Mouse (Mus musculus) kidney, postnatal 36 days (tissue): Measurements from ENCODE around the gene Hnf4a.

Experiments
- DNase-seq, 2 experiments: peaks; one replicate each; pipeline ENCODE4 v3.0.0; 2021 to 2022; ENCODE audit warnings: mixed read lengths in 2 of 2

The Hnf4a gene

DNA sequence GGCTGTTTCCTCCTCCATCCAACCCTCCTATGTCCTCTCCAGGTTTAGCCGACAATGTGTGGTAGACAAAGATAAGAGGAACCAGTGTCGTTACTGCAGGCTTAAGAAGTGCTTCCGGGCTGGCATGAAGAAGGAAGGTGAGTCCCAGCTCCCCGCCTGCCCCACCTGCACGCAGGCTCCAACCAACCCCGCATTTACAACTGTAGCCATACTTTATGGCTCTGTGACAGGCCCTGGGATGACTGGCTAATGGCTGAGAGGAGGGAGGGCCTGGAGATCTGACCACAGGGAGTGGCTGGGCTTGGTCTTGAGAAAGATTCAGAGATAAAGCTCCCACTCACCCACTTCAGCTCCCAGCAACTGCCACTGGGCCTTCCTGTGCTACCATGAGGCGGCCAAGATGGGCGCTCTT is 45.9 kb downstream of the Hnf4a start:
- DNase-seq, result no peak

DNA sequence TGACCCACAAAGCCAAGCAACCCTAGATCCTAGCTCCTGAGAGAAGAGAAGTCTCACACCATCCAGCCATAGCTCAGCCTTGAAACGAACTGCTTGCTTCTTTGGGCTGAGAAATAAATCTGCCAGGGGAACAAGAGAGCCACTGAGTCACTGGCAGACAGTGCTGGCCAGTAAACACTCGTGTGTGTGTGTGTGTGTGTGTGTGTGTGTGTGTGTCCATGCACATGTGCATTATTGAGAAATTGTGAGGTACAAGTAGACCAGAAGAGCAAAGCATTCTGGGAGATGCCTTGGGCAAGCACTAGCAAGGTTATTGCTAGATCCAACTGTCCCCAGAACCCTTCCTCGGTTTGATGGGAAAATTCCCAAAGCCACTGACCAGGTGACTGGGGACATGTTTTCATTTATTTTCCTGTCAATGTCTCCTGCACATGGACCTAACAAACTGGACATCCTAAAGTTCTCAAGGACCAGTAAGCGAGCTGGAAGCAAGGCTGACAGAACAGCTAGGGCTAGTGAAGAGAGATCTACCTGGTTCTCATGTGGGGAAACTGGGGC is 47.9 kb downstream of the Hnf4a start:
- no peak for DNase-seq

DNA sequence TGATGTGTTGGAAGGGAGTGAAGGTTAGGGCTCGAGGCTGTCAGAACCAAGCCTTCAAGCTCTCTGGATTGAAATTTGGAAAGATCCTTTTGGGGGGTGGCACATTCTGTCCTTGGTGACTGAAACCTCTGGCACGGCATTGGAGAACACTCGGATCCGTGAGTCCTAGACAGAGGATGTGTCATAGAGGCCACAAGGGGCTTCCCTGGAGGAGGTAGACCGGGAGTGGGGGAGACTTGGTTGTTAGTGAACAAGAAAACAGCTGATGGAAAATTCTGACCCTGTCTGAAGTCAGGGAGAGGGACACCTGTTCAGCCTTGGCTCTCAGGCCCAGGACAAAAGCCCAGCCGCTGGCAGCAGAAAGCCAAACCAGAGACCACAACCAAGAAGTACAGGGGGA is 48.4 kb downstream of the Hnf4a start:
- DNase-seq, result no peak

DNA sequence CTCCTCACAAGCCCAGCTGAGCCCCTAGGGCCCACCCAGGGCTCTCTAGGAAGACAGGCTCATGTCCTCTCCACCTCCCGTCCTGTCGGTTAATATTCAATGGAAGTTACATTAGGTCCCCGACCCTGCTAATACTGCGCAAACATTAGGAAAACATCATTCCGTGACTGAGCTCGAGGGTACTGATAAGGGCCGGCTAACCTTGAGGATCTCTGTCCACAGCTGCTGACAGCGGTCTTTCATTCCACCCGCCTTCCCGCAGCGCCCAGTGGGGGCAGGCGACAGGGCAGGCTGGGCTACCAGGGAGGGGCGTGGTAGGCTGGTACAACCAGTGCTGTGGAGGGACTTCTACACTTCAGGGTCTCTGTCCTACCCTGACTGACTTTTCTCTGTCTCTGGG is 48.8 kb downstream of the Hnf4a start:
- no peak for DNase-seq

DNA sequence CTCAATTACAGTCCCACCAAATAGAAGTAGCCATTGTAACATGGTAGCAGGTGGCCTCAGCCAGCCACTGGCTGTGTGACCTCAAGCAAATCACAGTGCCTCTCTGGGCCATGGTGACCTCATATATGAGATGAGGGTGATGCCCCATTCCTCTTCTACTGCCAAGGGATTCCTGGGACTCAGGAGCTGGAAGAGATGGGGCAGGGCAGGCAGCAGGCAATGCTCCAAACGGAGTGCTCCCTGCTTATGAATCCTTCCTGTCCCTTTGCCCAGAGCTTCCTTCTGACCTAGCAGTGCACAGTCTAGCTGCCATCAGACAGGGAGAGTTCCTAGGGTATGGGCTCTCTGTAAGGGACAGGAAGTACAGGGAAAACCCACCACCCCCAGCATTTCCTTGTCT is 51.9 kb downstream of the Hnf4a start:
- DNase-seq, result no peak

DNA sequence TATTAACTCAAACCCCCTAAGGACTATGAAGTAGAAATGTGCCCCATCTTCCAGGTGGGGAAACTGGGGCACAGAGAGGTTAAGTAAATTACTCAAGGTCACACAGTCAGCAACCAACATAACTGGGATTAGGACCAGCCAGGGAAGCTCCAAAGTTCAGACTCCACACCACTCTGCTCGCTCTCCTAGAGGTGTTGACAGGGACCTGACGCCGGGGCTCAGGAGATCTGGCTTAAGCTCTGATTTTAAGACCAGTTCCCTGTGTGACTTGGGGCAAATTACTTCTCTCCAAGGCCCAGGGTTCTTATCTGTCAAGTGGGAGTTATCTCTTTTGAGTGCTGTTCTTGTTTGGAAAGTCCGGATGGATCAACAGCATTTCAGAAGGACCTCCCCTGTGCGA is 52.6 kb downstream of the Hnf4a start:
- DNase-seq, result peak in 1 of 2 experiments; percentile 59

DNA sequence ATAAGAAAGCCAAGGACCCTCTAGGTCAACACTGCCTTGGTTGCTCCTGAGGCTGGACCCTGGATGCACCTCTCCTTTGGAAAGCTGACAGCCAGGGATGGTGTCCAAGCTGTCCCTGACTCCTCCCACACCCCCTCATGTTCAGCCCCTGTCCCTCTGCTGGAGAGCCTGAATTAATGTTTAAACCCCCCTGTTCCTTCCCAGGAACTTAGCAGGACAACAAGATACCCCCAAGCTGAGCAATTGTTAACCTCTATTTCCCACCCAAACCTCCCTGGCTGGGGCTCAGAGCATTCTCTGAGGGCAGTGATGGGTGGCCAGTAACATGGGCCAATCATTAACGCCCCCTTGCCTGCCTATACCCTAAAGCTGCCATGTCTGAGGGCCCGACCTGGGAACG is 53.6 kb downstream of the Hnf4a start:
- DNase-seq, result peak; percentile 80 to 89

DNA sequence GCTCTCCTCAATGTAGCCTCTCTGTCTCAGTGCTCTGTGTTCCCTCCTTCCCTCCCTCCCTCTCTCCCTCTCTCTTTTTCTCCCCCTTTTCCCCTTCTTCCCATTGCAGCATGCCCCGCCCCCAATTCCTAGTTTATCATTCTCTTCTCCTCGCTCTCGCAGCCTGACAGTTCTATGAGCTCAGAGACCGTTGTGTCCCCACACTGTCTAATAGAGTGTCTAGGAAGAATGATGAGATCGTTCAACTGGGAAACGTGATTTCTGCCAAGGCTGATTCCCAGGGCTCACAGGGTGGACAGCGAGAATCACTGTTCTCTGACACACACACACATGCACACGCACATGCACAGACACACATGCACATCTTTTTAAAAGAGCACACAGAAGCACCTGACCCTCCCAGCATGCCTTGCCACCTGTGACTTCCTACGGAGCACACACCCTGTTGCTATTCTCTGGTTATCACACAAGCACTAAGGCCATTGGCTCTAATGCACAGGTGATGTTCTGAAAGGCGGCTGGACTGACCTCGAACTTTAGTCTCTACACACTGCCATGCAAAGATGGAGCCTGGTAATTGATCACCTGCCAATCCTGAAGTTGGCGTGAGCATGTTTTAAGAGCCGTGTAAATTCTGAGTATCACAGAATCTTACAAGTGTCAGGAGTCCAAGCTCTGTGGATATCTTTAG is 54.8 kb downstream of the Hnf4a start:
- DNase-seq, result peak in 1 of 2 experiments; percentile 41

DNA sequence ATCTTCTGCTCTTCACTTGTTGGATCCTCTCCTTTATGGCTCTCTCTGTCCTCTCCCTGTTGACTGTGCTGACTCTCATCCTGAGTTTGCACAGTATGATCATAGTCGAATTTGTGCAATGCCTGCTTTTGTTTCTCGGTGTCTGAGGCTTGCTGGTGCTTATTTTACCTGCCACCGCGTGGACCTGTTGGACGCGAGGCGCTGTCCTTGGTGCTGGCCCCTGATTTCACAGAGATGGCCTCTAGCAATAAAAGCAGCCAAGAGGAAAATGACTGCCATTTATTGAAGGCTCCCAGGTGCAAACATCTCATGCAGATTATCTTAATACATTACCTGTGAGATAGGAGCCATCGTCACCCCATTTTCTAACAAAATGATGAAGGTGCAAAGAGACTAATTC is 58.0 kb downstream of the Hnf4a start:
- DNase-seq, result peak in 1 of 2 experiments; percentile 71

DNA sequence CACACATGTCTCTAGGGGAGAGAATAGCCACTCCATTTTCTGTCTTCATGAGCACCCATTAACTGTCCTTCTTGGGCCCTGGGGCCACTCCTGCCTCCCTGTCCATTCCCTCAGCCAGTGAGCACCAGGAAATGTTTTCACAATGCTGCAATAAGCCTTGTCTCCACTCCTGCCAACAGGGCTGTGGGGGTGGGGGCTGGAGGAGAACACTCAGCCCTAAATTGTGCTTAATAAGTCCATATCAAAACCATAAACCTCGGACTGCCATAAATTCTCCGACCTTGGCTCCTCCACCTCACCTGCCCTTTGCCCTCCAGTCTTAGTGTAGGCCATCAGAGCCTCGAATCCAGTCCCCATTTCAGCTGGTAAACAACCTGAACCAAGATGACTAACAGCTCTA is 67.7 kb downstream of the Hnf4a start:
- no peak for DNase-seq

DNA sequence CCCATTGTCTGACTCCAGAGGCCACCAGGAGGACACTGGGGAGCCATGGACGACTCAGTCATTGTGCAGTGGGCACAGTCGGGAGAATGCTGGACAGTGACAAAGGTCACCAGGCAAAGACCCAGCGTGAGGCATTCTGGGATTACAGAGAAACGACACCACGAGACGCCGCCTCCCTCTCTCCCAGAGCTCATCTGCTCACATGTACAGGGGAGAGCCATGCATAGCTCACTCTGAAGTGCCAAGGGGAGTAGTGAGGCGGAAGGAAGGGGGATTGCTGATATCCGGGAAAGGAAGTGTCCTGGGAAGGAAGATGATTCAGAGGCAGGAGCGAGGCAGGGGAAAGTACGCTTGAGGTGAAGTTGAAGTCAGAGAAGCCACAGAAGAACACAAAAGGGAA is 68.6 kb downstream of the Hnf4a start:
- DNase-seq, result peak; percentile 68 to 70

DNA sequence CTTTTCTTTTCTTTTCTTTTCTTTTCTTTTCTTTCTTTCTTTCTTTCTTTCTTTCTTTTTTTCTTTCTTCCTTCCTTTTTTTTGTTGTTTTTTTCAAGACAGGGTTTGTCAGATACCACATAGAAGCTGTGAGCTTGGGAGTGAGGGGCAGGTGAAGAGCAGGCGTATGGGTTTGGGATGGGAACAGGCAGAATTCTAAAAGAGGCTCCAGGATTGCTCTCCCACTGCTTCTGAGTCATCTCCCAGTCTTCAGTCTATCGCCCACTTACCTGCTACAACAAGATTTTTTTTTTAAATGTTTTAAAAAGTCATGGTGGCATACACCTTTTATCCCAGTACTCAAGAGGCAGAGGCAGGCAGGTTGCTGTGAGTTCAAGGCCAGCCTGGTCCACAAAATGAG is 71.4 kb downstream of the Hnf4a start:
- DNase-seq, result no peak

DNA sequence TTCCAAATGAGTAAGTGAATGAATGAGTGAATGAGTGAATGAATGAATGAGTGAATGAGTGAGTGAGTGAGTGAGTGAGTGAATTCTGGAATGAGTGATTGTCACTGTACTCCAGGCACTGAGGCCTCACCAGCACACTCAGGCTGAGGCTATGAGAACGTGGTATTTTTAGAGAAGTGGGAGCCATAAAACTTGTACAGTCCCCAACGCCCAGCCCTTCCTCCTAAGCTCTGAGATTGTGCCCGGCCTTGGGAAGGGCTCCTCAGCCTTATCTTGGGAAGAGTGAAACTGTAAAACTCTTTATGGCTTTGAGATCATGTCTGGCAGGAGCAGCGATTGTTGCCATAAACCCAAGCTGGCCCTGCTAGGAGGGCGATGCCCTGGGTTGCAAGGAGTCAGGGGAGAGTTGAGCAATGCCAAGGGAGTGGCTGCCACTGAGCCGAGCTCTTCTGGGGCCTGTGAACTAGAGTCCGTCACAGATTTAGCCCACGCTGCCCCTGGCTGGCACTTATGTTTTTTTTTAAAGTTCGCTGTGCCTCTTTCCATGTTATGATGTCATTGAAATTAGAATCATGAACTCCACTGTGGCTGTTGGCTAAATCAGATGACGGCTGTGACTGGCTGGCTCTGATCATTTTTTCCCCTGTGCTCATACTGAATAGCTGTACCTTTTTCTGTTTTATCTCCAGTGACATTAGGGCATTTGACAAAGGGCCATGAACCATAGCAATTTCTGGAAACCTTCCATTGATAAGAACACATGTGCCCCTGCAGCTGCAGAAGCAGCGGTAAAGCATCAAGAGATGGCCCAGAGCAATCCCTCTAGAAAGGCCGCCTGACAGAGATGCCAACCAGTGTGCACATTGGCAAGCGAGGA is 73.7 kb downstream of the Hnf4a start:
- DNase-seq, result no peak

DNA sequence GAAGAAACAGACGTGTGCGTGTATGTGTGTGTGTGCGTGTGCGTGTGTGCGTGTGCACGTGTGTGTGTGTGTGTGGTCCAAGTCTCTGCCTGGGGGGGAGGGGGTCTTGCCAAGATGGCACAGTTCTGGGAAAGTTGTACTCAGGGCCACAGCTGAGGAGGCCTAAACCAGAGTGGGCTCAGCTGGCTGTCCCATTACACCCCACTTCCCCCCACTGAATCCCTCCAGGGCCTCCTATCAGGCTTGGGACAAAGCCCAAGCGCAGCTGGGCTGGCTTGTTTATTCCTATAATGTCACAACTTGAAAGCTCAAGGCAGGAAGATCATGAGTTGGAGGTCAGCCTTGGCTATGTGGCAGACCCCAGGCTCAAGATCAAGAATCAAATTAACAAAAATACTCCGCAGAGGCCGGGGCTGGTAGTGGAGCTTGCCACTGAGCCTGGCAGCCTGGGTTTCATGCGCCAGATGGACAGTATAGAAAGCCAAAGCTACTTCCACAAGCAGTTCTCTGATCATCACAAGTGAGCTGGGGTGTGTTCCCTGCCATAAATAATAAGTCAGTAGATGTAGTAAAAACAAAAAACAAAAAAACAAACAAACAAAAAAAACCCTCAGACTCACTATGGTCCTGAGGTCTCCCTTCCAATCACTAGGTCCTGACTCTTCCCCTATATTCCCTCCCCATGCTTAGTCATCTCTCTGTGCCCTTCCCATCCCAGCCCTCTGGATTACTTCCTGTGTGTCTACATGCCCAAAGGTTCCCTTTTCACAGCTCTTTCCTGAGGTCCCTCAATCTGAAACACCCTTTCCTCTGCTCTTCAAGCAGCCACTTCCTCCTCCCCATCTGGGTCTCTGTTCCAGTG is 76.8 kb downstream of the Hnf4a start:
- DNase-seq, result no peak

DNA sequence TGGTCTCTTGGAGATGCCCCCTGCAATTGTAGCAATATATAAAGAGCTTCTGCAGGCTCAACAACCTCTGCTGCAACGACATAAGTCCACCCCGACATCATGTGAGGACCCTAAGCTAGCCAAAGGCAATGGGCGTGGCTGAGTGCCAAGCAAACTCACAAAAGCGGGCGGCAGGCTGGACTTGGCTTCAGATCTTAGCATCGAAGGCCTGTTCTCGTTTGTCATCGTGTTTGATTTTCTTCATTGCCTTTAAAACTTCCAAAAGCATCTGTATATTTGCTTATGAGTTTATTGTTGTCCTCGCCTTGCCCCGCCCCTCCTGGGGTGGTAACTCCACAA is 77.4 kb downstream of the Hnf4a start:
- no peak for DNase-seq

DNA sequence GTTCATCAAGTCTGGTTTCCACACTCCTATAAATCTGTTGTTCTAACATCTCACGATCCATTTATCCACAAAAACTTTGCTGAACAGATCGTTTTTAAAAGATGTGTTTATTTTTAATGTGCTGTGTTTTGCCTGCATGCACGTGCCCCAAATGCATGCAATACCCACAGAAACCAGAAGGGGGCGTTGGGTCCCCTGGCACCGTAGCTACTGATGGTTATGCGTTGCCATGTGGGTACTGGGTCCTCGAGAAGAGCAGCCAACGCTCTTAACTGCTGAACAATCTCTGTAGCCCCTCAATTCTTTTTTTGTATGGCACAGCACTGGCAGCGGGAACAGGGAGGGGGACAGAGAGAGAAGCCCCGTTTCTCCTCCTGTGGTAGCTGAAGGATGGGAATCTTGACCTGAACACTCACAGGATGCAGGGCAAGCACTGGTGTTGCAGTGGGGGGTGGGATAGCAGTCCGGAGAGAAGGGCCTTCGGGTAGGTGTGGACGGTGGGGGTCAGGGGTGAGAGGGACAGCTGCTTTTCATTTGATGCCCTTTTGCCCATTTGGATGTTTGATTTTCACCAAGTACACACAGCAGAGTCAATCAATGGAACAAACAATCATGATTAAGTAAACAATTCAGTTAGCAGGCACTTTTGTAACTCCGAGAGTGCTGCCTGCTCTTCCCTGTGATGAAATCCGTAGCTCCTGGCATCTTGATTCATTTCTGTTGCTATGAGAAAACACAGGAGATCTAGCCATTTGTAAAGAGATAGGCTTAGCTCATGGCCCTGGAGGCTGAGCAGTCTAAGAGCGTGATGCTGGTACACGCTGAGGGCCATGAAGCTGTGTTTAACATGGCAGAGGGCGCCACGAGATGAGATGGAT is 80.0 kb downstream of the Hnf4a start:
- peak in 1 of 2 experiments; percentile 73 for DNase-seq

DNA sequence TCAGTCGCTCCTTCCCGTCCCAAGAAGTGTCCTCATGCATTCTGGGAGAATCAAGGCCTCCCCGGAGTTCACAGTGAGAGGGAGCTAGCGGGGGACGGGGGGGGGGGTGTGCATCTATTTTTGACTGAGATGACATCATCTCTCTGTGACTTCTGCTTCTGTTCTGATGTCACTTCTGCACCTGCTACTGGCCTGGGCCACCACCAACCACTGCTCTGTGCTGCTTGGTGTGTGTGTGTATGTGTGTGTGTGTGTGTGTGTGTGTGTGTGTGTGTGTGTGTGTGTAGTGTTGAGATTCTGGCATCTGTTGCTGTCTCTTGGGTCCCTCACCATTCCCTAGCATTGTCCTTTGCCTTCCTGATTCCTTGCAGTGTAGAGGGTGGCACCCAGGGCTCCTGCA is 80.9 kb downstream of the Hnf4a start:
- DNase-seq, result no peak

DNA sequence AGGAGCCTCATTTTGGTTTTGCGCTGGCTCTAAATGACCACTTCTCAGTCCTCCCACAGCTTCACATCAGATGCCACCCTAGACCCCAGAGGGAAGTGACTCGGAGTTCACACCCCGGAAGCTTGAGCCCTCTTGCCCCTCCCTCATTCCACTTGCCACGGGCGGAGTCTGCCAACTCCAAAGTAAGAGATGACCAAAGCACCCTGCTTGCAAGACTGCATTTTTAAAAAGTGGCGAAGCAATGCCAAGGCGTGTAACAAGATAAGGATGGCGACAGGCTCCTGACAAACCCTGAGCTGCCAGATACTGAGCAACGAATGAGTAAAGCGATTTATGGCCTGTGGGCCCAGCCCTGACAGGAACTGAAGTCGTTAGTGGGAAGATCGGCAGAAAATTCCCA is 83.6 kb downstream of the Hnf4a start:
- no peak for DNase-seq

DNA sequence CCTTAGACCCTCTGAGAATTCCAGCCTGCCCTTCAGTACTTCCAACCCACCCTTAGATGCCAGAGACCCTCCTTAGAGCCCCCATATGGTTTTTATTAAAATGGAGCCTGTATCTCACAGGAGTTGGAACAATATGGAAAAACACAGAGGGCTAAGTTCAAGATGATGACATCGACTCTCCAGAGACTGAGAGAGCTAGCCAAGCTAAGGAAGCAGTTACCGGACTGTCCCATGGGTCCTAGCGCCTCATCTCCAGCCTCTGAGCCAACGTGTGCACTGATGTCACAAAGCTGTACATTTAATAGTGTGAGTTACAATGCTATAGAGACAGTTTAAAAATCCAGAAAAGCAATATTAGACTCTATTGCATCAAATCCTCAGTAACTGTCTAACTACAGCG is 84.4 kb downstream of the Hnf4a start:
- no peak for DNase-seq

DNA sequence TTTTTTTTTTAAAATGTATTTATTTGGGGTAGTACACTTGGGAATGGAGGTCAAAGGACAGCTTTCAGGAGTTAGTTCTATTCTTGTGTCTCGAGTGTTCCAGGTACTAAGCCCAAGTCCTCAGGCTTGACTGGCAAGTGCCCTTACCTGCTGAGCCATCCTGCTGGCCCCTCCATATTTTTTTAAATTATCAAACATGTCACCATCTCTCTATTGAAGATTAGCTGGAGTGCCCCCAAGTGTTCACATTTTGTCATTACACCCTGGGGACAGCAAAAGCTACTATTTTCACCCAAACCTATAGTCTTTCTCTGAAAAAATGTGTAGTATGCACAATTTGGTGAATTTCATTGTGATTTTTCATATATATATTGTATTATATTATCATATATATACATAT is 85.5 kb downstream of the Hnf4a start:
- DNase-seq, result peak; percentile 45 to 76

DNA sequence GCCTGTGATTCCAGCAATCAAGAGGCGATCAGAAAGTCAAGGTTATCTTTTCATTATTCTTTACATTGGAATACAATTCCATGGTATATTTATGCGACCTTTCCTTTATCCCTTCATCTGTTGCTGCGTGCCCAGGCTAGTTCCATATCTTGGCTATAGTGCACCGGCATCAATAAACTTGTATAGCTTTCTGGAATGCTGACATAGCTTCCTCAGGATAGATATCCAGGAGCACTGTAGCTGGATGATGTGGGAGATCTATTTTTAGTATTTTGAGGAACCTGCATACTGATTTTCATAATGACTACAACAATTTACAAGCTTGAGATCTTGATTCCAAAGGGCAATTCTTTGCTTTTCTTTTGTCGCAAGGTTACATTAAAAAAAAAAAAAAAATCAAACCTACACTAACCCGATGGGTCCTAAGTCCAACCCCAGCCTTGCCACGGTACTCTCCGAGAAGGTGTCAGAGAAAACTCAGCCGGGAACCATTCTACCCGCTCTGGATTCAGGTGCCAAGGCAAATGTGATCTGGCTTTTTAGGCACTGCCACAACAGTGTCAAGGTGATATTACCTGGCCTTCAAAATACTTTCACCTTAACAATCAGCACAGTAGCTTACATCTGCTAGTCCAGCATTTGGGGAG is 87.2 kb downstream of the Hnf4a start:
- DNase-seq, result peak; percentile 54 to 60

DNA sequence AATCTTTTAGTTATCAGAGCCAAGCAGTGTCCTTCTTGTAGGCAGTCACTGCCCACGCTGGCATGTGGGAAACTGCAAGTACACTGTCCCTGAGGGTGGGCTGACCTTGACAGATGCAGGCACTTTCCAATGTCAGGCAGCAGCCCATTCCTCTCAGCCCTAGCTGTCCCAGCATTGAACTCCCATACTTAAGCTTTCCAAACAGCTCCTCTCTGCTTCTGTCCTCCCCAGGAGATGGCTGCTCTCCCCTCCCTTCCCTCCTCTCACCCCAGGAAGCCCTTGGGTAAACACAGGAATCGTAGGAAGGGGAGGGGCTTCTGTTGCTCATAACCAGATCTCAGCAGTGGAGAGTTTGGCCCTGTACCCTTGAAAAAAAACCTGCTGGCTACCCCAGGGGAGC is 88.5 kb downstream of the Hnf4a start:
- peak; percentile 44 to 77 for DNase-seq
